Mouse (Mus musculus) hindbrain, embryonic 16.5 days (tissue): ENCODE measurements at regions not wholly inside any gene's neighbourhood (a gene's known extent, or its start where the extent isn't known, plus 50 kb on each side); places are given as distances from the start of the nearest gene placed in this dataset.

Experiments
- ATAC-seq: fragments of 200-750 bp; cut with Nextera tagmentation; 2 replicates; pipeline ENCODE4 v1.8.0; 2017; ENCODE audit warnings: moderate TSS enrichment, moderate library complexity
- H3K27ac ChIP-seq: fragments of 300-500 bp; sonication (generic); 2 replicates; pipeline ENCODE4 v1.5.1; 2014; ENCODE audit warnings: low read depth, mild to moderate bottlenecking, control low read depth, low read length, moderate library complexity
- H3K27me3 ChIP-seq: fragments of 300-500 bp; sonication (generic); replicated peaks from 2 replicates; pipeline ENCODE4 v1.6.1; 2014; ENCODE audit warnings: low read length; ENCODE audit not compliant: control insufficient read depth, insufficient read depth
- H3K36me3 ChIP-seq: fragments of 300-500 bp; sonication (generic); 2 replicates; pipeline ENCODE4 v1.6.1; 2014; ENCODE audit warnings: mild to moderate bottlenecking, low read length, moderate library complexity, mixed read lengths; ENCODE audit not compliant: control insufficient read depth, insufficient read depth
- H3K4me1 ChIP-seq: fragments of 300-500 bp; sonication (generic); 2 replicates; pipeline ENCODE4 v1.6.1; 2014; ENCODE audit warnings: low read depth, low read length; ENCODE audit not compliant: control insufficient read depth, insufficient read depth
- H3K4me2 ChIP-seq: fragments of 300-500 bp; sonication (generic); 2 replicates; pipeline ENCODE4 v1.6.1; 2014; ENCODE audit warnings: mild to moderate bottlenecking, low read length, control low read depth, moderate library complexity
- H3K4me3 ChIP-seq: fragments of 300-500 bp; sonication (generic); 2 replicates; pipeline ENCODE4 v1.5.1; 2014; ENCODE audit warnings: mild to moderate bottlenecking, low read length, control low read depth, moderate library complexity
- H3K9ac ChIP-seq: fragments of 300-500 bp; sonication (generic); 2 replicates; pipeline ENCODE4 v1.6.1; 2014; ENCODE audit warnings: low read depth, mild to moderate bottlenecking, control low read depth, low read length, moderate library complexity
- H3K9me3 ChIP-seq: fragments of 300-500 bp; sonication (generic); 2 replicates; pipeline ENCODE4 v1.6.1; 2014; ENCODE audit warnings: mild to moderate bottlenecking, low read length, moderate library complexity; ENCODE audit not compliant: control insufficient read depth
- WGBS: fragments of 180-500 bp; shearing (Covaris S2); extraction: QIAGEN DNeasy Blood & Tissue Kit; methylation state at CpG from one replicate; pipeline ENCODE4 v1.1.7; 2014; 5-methylcytosine and 5-hydroxymethylcytosine counted together

DNA sequence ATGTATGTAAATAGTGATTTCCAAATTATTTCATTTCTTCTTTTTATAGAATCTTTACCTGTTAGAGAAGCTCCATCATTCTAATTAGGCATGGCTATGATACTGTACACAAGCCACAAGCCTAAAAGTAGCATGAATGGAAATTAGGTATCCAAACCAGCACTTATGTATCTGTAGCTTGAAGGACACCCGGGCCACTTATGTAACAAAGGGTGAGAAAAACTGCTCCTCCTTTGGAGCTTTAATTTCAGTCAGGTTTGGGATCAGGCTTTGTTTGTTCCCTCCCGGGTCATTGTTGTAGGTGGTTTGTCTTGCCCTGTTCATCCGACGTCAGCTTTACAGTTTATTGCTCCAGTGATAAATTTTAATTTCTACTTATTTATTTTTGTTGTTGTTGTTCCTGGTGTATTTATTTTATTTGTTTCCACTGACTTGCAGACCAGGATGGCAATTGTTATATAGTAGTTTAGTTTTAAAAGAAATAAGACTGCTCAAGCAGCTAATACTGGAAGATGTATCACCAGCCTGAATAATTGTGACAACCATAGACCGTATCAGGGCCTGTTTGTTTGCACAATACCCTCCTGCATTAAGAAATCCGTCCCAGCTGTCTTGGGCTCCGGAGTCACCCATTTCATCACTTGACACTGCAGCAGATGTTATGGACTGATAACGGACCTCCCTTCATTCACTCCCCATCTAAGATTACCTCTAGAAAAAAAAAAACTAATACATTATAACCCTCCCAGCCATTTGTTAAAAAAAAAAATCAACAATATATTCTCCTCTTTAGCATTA is 1181.7 kb upstream of the Celf2 start:
- Histone ChIP-seq H3K36me3 (no peaks in the 10 kb centered on the region), H3K27me3 (no peaks in the 10 kb centered on the region), H3K4me1 (no peaks in the 10 kb centered on the region), H3K9ac (no peak overlapping the region), H3K4me3 (no peak overlapping the region), H3K27ac (no peak overlapping the region), H3K4me2 (no peak overlapping the region), H3K9me3 (no peaks in the 10 kb centered on the region)
- WGBS, result 54% methylated on average over 8 of the region's 8 CpGs
- no peak for ATAC-seq

DNA sequence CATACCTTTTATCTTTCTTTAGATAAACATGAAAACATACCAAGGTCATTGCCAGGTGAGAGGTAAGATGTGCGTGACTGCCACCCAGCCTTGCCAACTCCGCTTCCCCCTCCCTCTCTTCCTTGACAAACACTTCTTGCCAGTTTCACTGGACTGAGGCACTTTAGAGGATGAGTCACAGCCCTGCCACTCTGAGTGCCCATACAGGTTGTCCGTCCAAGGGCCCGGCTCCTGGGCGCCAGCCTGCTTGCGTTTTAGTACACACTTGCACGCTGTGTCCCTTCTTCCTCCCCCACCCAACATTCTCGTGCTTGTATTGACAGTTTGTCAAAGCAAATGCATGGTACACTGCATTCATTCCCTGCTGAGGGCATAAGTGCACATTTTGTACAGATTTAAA is 1151.7 kb upstream of the 4930412O13Rik start:
- no peaks in the 10 kb centered on the region for H3K4me1 ChIP-seq
- no peaks in the 10 kb centered on the region for H3K27me3 ChIP-seq
- H3K27ac ChIP-seq, result no peak overlapping the region
- H3K9me3 ChIP-seq, result no peaks in the 10 kb centered on the region
- ATAC-seq, result no peak
- no peak overlapping the region for H3K4me3 ChIP-seq
- 80% methylated on average over 8 of the region's 8 CpGs for WGBS
- no peak overlapping the region for H3K9ac ChIP-seq
- no peaks in the 10 kb centered on the region for H3K36me3 ChIP-seq
- no peak overlapping the region for H3K4me2 ChIP-seq

DNA sequence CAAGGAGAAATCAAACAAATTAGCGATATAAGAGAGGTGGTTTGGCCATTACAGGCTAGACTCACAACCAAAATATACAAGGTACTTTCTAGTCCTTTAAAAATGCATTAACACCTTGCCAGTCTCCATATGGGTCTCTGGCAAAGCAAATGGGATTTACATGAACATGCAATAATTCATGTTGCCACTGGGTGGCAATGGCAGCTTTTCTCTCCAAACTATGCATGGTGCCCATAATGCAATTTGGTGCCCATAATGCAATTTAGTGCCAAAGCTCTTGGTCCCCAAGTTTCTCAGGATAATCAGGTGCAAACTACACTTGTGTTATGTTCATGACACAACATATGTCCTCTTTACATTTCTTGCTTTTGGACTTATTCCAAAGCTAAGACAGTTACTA is 1126.9 kb upstream of the 4930412O13Rik start:
- no peak overlapping the region for H3K4me2 ChIP-seq
- WGBS, result 19% methylated on average over 1 of the region's 1 CpGs
- H3K36me3 ChIP-seq, result no peaks in the 10 kb centered on the region
- no peak overlapping the region for H3K27ac ChIP-seq
- peak; percentile 74; the same call in 1 of the 2 replicates for ATAC-seq
- no peak overlapping the region for H3K9ac ChIP-seq
- no peaks in the 10 kb centered on the region for H3K4me1 ChIP-seq
- no peaks in the 10 kb centered on the region for H3K27me3 ChIP-seq
- no peaks in the 10 kb centered on the region for H3K9me3 ChIP-seq
- no peak overlapping the region for H3K4me3 ChIP-seq

DNA sequence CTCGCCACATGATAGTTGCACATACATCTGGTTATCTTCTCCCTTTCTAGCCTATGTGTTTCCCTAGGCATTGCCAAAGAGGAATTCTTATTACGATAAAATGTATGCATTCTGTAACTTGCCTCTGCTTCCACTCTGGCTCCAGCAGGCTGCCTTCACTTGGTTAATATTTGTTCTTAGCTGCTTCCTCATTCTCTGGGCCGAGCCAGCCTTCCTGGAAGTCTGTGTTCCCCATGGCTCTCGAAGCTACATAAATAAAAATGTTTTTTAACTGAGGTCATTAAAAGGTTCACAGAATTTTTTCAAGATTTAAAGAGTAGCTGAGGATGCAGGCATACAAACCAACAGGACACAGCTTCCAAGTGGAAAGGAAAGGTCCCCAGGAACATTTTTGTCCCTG is 1124.5 kb upstream of the 4930412O13Rik start:
- Histone ChIP-seq H3K9ac (no peak overlapping the region), H3K4me1 (no peaks in the 10 kb centered on the region), H3K4me2 (no peak overlapping the region), H3K4me3 (no peak overlapping the region), H3K9me3 (no peaks in the 10 kb centered on the region), H3K27ac (no peak overlapping the region), H3K27me3 (no peaks in the 10 kb centered on the region), H3K36me3 (no peaks in the 10 kb centered on the region)
- WGBS, result 76% methylated on average over 4 of the region's 4 CpGs
- ATAC-seq, result no peak

DNA sequence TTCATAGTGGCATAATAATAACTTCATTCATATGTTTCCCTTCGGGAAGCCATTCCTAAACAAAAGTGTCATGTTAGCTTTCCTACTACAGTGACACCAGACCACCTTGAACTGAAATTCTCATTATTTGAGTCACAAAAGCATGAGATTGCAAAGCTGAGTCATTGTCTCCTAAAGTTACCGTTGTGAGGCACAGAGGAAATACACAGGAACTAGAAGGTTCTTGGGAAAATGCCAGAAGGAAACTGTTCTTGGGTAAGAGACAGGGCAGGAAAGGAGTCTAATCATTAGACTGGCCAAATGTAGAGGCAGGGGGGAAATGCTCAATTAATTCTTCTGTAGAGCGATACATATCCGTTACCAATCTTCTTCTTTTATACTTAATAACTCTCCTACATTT is 1110.4 kb upstream of the 4930412O13Rik start:
- no peaks in the 10 kb centered on the region for H3K9me3 ChIP-seq
- WGBS, result 85% methylated on average over 4 of the region's 4 CpGs
- H3K27ac ChIP-seq, result no peak overlapping the region
- H3K4me1 ChIP-seq, result no peaks in the 10 kb centered on the region
- H3K4me3 ChIP-seq, result no peak overlapping the region
- H3K36me3 ChIP-seq, result no peaks in the 10 kb centered on the region
- H3K27me3 ChIP-seq, result no peaks in the 10 kb centered on the region
- H3K9ac ChIP-seq, result no peak overlapping the region
- no peak for ATAC-seq
- H3K4me2 ChIP-seq, result no peak overlapping the region

DNA sequence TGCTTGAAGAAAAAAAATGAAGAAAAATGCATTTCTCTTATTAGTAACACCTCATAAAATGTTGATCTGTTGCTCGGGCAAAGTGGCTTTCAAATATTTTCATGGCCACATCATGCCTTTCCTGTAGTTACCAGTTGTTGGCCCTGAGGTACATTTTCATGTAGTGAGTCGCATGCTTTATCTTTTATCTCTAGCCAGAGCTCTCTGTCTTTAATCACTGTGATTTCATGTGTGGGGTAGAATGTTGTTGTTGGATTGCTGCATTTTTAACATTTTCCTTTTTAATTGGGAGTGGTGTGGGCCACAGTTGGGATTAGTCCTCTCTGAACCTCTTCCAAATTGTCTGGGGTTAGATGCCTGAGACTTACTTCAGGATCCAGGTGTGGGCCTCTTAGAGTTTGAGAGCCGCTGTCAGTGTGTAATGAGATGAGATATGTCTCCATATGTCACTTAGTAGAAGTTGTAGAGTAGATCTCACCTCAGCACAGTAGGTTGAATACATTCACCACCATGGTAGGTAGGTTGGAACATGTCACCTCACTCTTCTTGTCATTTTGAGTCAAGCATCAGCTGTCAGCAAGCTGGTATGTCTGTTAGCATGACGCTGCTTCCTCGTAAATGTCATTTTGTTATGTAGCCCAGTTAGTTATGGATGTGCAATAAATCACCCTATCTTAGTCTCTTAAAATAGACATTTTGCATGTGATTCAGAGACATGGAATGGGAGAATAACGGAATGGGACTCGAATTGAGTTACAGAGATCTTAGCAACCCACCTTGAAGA is 1099.7 kb upstream of the 4930412O13Rik start:
- WGBS, result 87% methylated on average over 7 of the region's 7 CpGs
- ATAC-seq, result no peak
- no peaks in the 10 kb centered on the region for H3K36me3 ChIP-seq
- no peaks in the 10 kb centered on the region for H3K9me3 ChIP-seq
- no peak overlapping the region for H3K4me3 ChIP-seq
- H3K4me2 ChIP-seq, result no peak overlapping the region
- H3K27me3 ChIP-seq, result no peaks in the 10 kb centered on the region
- H3K4me1 ChIP-seq, result no peaks in the 10 kb centered on the region
- no peak overlapping the region for H3K27ac ChIP-seq
- H3K9ac ChIP-seq, result no peak overlapping the region

DNA sequence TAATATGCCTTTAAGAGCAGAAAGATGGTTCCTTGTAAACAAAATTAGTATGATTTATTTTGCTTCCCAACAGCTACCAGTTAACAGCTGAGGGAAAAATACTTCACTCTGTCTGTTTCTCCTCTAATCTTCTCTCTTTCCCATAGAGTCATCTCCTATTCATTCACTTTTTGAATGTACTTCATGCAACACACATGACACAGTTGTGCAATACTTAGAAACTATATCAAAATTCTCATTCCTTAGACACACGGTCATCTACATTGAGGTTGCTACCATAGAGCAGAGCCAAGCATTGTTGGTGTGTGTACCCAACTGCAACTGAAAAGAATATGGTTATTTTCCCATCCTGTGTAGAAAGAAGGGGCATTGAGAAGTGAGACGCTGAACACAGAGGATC is 1098.8 kb upstream of the 4930412O13Rik start:
- H3K9me3 ChIP-seq, result no peaks in the 10 kb centered on the region
- no peak overlapping the region for H3K4me3 ChIP-seq
- no peaks in the 10 kb centered on the region for H3K36me3 ChIP-seq
- WGBS, result 91% methylated on average over 2 of the region's 2 CpGs
- ATAC-seq, result no peak
- no peak overlapping the region for H3K27ac ChIP-seq
- H3K4me2 ChIP-seq, result no peak overlapping the region
- H3K4me1 ChIP-seq, result no peaks in the 10 kb centered on the region
- no peak overlapping the region for H3K9ac ChIP-seq
- H3K27me3 ChIP-seq, result no peaks in the 10 kb centered on the region

DNA sequence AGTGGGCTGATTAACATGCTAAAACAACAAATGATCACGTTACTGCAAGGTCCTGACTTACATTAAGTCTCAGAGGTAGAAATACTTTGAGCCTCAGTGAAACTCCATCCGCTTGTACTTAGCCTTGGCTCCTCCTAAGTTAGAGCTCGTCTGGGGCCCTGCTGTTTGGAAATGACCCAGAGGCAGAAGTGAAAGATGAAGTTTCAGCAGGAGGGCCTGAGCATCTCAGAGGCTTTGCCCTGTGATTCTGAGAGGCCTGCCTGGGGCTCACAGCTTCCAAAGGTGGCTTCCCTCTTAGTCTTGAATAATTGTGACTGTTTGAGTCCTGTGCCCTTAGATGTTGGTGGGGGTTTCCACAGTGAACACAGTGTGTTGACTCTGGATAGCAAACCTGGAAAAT is 1079.0 kb upstream of the 4930412O13Rik start:
- no peaks in the 10 kb centered on the region for H3K36me3 ChIP-seq
- H3K9me3 ChIP-seq, result no peaks in the 10 kb centered on the region
- H3K4me1 ChIP-seq, result no peaks in the 10 kb centered on the region
- no peak overlapping the region for H3K9ac ChIP-seq
- 46% methylated on average over 3 of the region's 3 CpGs for WGBS
- no peak overlapping the region for H3K4me3 ChIP-seq
- H3K27ac ChIP-seq, result no peak overlapping the region
- H3K4me2 ChIP-seq, result no peak overlapping the region
- ATAC-seq, result no peak
- H3K27me3 ChIP-seq, result no peaks in the 10 kb centered on the region

DNA sequence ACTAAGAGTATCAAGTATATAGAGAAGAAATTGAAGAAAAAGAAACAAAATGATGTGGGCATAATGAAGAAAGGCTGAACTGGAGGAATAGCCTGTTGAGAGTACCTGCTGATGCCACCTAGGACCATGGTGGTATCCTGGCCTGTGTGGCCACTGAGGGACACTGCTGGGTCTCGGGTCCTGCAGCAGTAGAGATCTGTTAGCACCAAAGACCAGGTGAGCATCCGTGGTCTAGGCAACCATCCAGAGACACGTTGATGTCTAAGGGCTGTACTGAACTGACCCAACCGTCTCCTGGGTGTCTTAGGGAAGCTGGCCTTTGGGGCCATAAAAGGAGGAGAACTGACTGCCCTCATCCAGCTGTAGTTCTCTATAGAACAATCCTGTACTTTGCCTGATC is 1071.4 kb upstream of the 4930412O13Rik start:
- Histone ChIP-seq H3K4me1 (no peaks in the 10 kb centered on the region), H3K36me3 (no peaks in the 10 kb centered on the region), H3K4me3 (no peak overlapping the region), H3K9me3 (no peaks in the 10 kb centered on the region), H3K4me2 (no peak overlapping the region), H3K9ac (no peak overlapping the region), H3K27me3 (no peaks in the 10 kb centered on the region), H3K27ac (no peak overlapping the region)
- WGBS, result 92% methylated on average over 4 of the region's 4 CpGs
- ATAC-seq, result no peak
